Mouse (Mus musculus): Measurements from ENCODE around the gene Cgnl1.

Cgnl1 gene

GRCm38 (mm10) chr9:71770991-71771767 lies at the start of gene Cgnl1:
Gene Cgnl1 (minus strand): TSS chr9:71771602.
- no peak for DNase-seq (ENCODE audit: low spot score)

- DNase-seq (ENCODE audit: low spot score), result no peak
These were observed 47.1 kb upstream of the Cgnl1 start for GRCm38 (mm10) chr9:71818453-71818852.

GRCm38 (mm10) chr9:71816121-71816520 lies 44.7 kb upstream of the Cgnl1 start:
- DNase-seq (ENCODE audit: low spot score), result no peak

- no peak for DNase-seq (ENCODE audit: low spot score)
These were observed 42.2 kb upstream of the Cgnl1 start for GRCm38 (mm10) chr9:71813565-71813964.

GRCm38 (mm10) chr9:71812914-71813313 lies 41.5 kb upstream of the Cgnl1 start:
- no peak for DNase-seq (ENCODE audit: low spot score)

- DNase-seq (ENCODE audit: low spot score), result no peak
These were observed 41.0 kb upstream of the Cgnl1 start for GRCm38 (mm10) chr9:71812402-71812801.

GRCm38 (mm10) chr9:71811404-71811803 lies 40.0 kb upstream of the Cgnl1 start:
- DNase-seq (ENCODE audit: low spot score), result no peak

- DNase-seq (ENCODE audit: low spot score), result no peak
These were observed 39.3 kb upstream of the Cgnl1 start for GRCm38 (mm10) chr9:71810723-71811122.

- peak; percentile 6 for DNase-seq (ENCODE audit: low spot score)
These were observed 37.3 kb upstream of the Cgnl1 start for GRCm38 (mm10) chr9:71808640-71809254.

- DNase-seq (ENCODE audit: low spot score), result no peak
These were observed 36.4 kb upstream of the Cgnl1 start for GRCm38 (mm10) chr9:71807801-71808200.

GRCm38 (mm10) chr9:71806422-71806805 lies 35.0 kb upstream of the Cgnl1 start:
- peak; percentile 36 for DNase-seq (ENCODE audit: low spot score)

- no peak for DNase-seq (ENCODE audit: low spot score)
These were observed 34.4 kb upstream of the Cgnl1 start for GRCm38 (mm10) chr9:71805646-71806421.

GRCm38 (mm10) chr9:71804116-71804515 lies 32.7 kb upstream of the Cgnl1 start:
- DNase-seq (ENCODE audit: low spot score), result no peak

GRCm38 (mm10) chr9:71803281-71803680 lies 31.9 kb upstream of the Cgnl1 start:
- DNase-seq (ENCODE audit: low spot score), result no peak

GRCm38 (mm10) chr9:71799598-71799997 lies 28.2 kb upstream of the Cgnl1 start:
- no peak for DNase-seq (ENCODE audit: low spot score)

GRCm38 (mm10) chr9:71798176-71798575 lies 26.8 kb upstream of the Cgnl1 start:
- no peak for DNase-seq (ENCODE audit: low spot score)

GRCm38 (mm10) chr9:71777404-71777803 lies 6.0 kb upstream of the Cgnl1 start:
- DNase-seq (ENCODE audit: low spot score), result no peak

GRCm38 (mm10) chr9:71776337-71776736 lies 4.9 kb upstream of the Cgnl1 start:
- no peak for DNase-seq (ENCODE audit: low spot score)

GRCm38 (mm10) chr9:71773563-71773962 lies 2.2 kb upstream of the Cgnl1 start:
- DNase-seq (ENCODE audit: low spot score), result no peak

- DNase-seq (ENCODE audit: low spot score), result peak; percentile 41
These were observed 936 bp upstream of the Cgnl1 start for GRCm38 (mm10) chr9:71772338-71772737.

GRCm38 (mm10) chr9:71770484-71770883 lies 918 bp downstream of the Cgnl1 start:
- no peak for DNase-seq (ENCODE audit: low spot score)

- no peak for DNase-seq (ENCODE audit: low spot score)
These were observed 1.7 kb downstream of the Cgnl1 start for GRCm38 (mm10) chr9:71769701-71770100.

GRCm38 (mm10) chr9:71768119-71768518 lies 3.3 kb downstream of the Cgnl1 start:
- DNase-seq (ENCODE audit: low spot score), result no peak

Data from c-Kit-positive CD71-positive TER-119-positive erythroid progenitor cells, embryonic 14.5 days (primary cell).